Mouse (Mus musculus) kidney, embryonic 14.5 days (tissue): ENCODE measurements around the gene Bcl11a. TPM values are rescaled to one million over a fixed set of nuclear protein-coding genes. Genes with fewer than 3 reads are reported as not detected.

Source experiments
- ATAC-seq: fragments of 200-750 bp; cut with Nextera tagmentation; 2 replicates; pipeline ENCODE4 v1.8.0; 2017; ENCODE audit warnings: moderate number of reproducible peaks, mild to moderate bottlenecking, moderate TSS enrichment, moderate library complexity; ENCODE audit not compliant: low FRiP score, low TSS enrichment
- H3K27ac ChIP-seq: fragments of 300-500 bp; sonication (generic); 2 replicates; pipeline ENCODE4 v1.5.1; 2014; ENCODE audit warnings: low read depth, mild to moderate bottlenecking, low read length, moderate library complexity, mixed read lengths
- H3K27me3 ChIP-seq: fragments of 300-500 bp; sonication (generic); 2 replicates; pipeline ENCODE4 v1.6.1; 2014; ENCODE audit warnings: mild to moderate bottlenecking, low read length; ENCODE audit not compliant: control insufficient read depth, insufficient read depth
- H3K36me3 ChIP-seq: fragments of 300-500 bp; sonication (generic); 2 replicates; pipeline ENCODE4 v1.6.1; 2014; ENCODE audit warnings: low read length, mixed read lengths; ENCODE audit not compliant: control insufficient read depth, insufficient read depth
- H3K4me1 ChIP-seq: fragments of 300-500 bp; sonication (generic); 2 replicates; pipeline ENCODE4 v1.6.1; 2014; ENCODE audit warnings: low read length, mixed read lengths; ENCODE audit not compliant: control insufficient read depth, insufficient read depth
- H3K4me2 ChIP-seq: fragments of 300-500 bp; sonication (generic); replicated peaks from 2 replicates; pipeline ENCODE4 v1.6.1; 2014; ENCODE audit warnings: low read depth, mild to moderate bottlenecking, low read length
- H3K4me3 ChIP-seq: fragments of 300-500 bp; sonication (generic); 2 replicates; pipeline ENCODE4 v1.5.1; 2014; ENCODE audit warnings: mild to moderate bottlenecking, low read length
- H3K9ac ChIP-seq: fragments of 300-500 bp; sonication (generic); 2 replicates; pipeline ENCODE4 v1.6.1; 2014; ENCODE audit warnings: low read depth, mild to moderate bottlenecking, low read length, moderate library complexity
- H3K9me3 ChIP-seq: fragments of 300-500 bp; sonication (generic); 2 replicates; pipeline ENCODE4 v1.6.1; 2016; ENCODE audit warnings: low read length; ENCODE audit not compliant: control insufficient read depth
- WGBS: fragments of 180-500 bp; shearing (Covaris S2); extraction: QIAGEN DNeasy Blood & Tissue Kit; methylation state at CpG from one replicate; pipeline ENCODE4 v1.1.7; 2014; 5-methylcytosine and 5-hydroxymethylcytosine counted together
- polyA plus RNA-seq: library from polyadenylated mRNA; unstranded; fragments of >200 nt; fragmentation: Nextera tagmentation; extraction: Ambion mirVana; gene quantifications from 2 replicates; pipeline ENCODE4 v1.2.1, GENCODE M21; 2014

The Bcl11a gene
- polyA plus RNA-seq, 1 experiment from 2014 or later: 2.8 TPM

DNA sequence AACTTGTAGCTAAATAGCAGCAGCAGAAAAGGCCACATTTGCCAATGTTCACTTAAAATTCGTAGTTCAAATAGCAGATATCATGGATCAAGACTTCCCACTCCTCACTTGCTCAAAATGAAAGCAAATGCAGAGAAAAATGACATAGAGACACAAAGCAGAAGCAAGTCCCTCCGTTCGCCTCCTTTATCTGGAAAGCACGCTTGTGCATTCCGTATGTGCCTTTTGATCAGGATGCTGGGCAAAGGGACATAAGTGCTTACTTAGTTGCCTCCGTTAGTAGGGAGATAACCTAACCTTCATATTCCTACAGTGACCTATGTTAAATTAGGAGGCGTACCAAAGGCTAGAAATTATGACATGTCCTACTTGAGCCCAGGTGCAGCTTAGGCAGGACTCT lies 5.6 kb downstream of the Bcl11a start:
- H3K27ac ChIP-seq: no peak overlapping the region

DNA sequence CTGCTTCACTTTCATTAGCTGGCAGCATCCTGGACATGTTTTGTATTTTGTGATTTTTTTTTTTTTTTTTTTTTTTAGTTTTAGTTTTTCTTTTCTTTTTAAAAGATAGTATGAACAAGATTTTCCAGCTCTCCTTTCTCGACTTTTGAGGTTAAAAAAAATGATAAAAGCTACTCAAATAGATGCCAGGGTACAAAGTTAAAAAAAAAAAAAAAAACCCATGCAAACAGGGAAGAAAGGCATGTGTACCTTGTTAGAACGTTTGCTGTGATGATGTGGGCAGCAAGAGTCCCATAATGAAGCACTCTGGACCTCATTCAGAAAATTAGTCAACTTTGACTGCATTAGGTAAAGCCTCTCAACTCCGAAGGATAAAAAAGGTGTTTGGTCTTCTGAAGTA lies 6.2 kb downstream of the Bcl11a start:
- Histone ChIP-seq H3K9ac (no peak overlapping the region), H3K4me3 (no peak overlapping the region), H3K27me3 (peaks cover 29% of the 10 kb centered on the region), H3K9me3 (no peaks in the 10 kb centered on the region), H3K4me1 (0 out of 2 replicates have a peak, but pooled peaks cover 5% of the 10 kb centered on the region), H3K36me3 (no peaks in the 10 kb centered on the region), H3K27ac (no peak overlapping the region), H3K4me2 (no peak overlapping the region)
- 74% methylated on average over 3 of the region's 3 CpGs for WGBS
- ATAC-seq: no peak

More for the DNA sequence above, 5.6 kb downstream of the Bcl11a start:
- Histone ChIP-seq H3K27me3 (peaks cover 29% of the 10 kb centered on the region), H3K9me3 (no peaks in the 10 kb centered on the region), H3K9ac (no peak overlapping the region), H3K4me1 (0 out of 2 replicates have a peak, but pooled peaks cover 9% of the 10 kb centered on the region), H3K4me3 (no peak overlapping the region), H3K4me2 (no peak overlapping the region), H3K36me3 (no peaks in the 10 kb centered on the region)
- ATAC-seq: no peak
- WGBS: 80% methylated on average over 7 of the region's 7 CpGs

DNA sequence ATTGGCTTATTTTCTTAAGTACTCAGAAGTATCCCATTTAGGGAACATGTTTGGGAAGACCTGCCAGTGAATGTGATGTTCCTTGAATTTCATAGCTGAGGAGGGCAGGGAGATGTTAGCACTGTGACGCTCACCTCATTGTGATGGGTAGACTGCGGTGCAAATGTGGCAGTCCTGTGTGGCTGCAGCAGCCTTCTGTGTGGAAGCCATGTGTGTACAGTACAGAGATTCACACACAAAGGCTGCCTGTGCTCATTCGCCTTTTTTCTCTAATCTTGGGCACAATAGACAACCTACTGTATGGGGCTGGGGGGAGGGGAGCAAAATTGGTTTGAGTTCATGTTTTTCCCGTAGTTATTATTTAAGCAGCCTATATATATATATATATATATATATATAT lies 6.7 kb downstream of the Bcl11a start:
- peaks cover 27% of the 10 kb centered on the region for H3K27me3 ChIP-seq
- H3K9me3 ChIP-seq: no peaks in the 10 kb centered on the region
- no peak for ATAC-seq
- 0 out of 2 replicates have a peak, but pooled peaks cover 5% of the 10 kb centered on the region for H3K4me1 ChIP-seq
- H3K4me2 ChIP-seq: no peak overlapping the region
- no peak overlapping the region for H3K9ac ChIP-seq
- WGBS: 96% methylated on average over 4 of the region's 4 CpGs
- no peak overlapping the region for H3K4me3 ChIP-seq
- H3K36me3 ChIP-seq: no peaks in the 10 kb centered on the region
- H3K27ac ChIP-seq: no peak overlapping the region

DNA sequence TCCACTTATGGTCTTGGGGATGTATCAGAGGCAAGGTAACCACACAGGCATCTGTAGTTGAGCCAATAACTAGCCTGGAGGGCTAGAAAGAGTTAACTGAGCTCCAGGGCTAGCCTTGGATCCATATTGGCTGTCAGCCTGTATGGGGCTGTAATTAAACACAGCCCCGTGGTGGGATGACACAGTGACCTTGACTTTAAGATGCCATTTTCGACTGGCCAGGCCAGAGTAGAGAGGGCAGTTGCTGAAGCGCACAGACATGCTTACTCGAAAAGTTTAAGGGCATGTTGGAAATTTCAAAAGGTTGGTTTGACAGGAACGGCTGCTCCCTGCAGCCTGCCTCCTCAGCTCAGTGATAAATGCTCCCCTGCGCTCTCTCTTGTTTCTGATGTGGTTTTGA lies 8.1 kb downstream of the Bcl11a start:
- Histone ChIP-seq H3K4me1 (0 out of 2 replicates have a peak, but pooled peaks cover 5% of the 10 kb centered on the region), H3K27ac (no peak overlapping the region), H3K4me3 (no peak overlapping the region), H3K9ac (no peak overlapping the region), H3K4me2 (no peak overlapping the region), H3K9me3 (no peaks in the 10 kb centered on the region), H3K36me3 (no peaks in the 10 kb centered on the region), H3K27me3 (peaks cover 36% of the 10 kb centered on the region)
- ATAC-seq: no peak
- WGBS: 57% methylated on average over 6 of the region's 6 CpGs

DNA sequence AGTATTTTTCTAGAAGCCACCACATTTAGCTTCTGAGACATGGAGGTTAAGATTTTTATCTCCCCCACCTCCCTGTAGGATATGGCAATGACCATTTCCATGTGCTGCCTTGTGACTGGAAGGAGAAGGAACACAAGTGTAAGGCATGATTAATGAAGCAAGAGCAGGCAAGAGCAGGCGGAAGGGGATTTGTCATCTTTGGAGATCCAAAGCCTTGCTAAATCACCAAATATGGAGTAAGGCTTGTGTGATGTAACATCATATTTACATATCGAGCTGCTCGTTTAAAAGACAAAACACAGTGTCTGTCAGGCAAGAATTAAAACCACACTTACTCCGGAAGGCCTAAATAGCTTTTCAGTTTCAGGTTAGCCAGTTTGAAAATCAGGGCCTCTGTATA lies 9.2 kb downstream of the Bcl11a start:
- no peaks in the 10 kb centered on the region for H3K36me3 ChIP-seq
- WGBS: 61% methylated on average over 4 of the region's 4 CpGs
- no peak overlapping the region for H3K4me3 ChIP-seq
- no peaks in the 10 kb centered on the region for H3K9me3 ChIP-seq
- no peak overlapping the region for H3K27ac ChIP-seq
- H3K4me2 ChIP-seq: no peak overlapping the region
- peaks cover 44% of the 10 kb centered on the region for H3K27me3 ChIP-seq
- no peak overlapping the region for H3K9ac ChIP-seq
- no peaks in the 10 kb centered on the region for H3K4me1 ChIP-seq
- ATAC-seq: no peak

DNA sequence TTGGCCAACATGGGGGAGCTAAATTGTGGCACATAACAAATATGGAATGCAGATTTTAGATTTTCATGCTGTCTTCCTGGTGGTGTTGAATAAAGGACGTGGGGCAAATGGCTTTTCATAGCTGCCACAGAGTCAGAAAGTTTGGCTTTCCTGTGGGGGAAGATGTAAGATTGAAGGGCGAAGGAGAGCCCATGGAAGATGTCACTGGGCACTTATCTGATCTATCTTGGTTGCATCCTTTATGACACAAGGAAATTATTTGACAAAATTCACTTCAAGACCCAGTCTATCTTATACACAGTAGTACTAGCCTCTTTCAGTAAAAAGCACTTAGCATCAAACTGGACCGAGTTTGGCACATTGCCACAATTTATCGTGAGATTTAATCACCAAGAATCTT lies 12.6 kb downstream of the Bcl11a start:
- 0 out of 2 replicates have a peak, but pooled peaks cover 3% of the 10 kb centered on the region for H3K4me1 ChIP-seq
- H3K27ac ChIP-seq: no peak overlapping the region
- no peak for ATAC-seq
- WGBS: 85% methylated on average over 4 of the region's 4 CpGs
- no peak overlapping the region for H3K4me2 ChIP-seq
- no peaks in the 10 kb centered on the region for H3K36me3 ChIP-seq
- no peak overlapping the region for H3K4me3 ChIP-seq
- H3K9me3 ChIP-seq: no peaks in the 10 kb centered on the region
- peaks cover 62% of the 10 kb centered on the region for H3K27me3 ChIP-seq
- no peak overlapping the region for H3K9ac ChIP-seq

DNA sequence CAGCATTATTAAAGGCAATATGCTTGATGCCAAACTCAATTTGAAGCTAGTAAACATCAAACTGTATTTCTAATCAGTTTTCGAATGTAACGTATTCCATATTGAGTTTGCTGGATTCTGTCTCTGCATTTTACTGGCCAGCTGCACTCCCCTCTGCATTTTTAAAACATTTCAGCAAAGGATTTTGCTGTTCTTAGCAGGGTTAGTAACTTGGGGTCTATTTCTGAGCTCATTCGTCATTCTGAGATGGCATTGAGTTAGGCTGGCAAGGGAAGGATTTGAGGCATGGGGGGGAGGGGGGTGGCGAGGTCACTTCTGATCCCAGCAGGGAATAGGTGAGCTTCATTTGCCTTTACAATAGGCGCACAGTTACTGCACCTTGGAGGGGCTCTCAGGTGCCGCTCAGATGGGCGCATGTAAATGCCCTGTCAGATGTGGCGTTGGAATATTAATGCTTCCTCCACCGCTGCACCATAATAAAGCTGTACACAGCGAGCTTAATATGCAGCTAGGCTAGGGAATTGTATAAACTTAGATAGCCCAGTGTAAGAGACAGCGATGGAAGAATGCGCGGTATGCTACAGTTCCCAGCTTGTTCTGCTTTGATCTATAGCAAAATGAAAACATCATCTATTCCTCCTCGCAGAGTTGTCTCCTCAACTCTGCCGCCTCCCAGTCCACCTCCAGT lies 13.7 kb downstream of the Bcl11a start:
- H3K4me1 ChIP-seq: 0 out of 2 replicates have a peak, but pooled peaks cover 3% of the 10 kb centered on the region
- H3K4me3 ChIP-seq: no peak overlapping the region
- no peak overlapping the region for H3K27ac ChIP-seq
- 22% methylated on average over 15 of the region's 15 CpGs for WGBS
- H3K9me3 ChIP-seq: no peaks in the 10 kb centered on the region
- H3K4me2 ChIP-seq: no peak overlapping the region
- no peaks in the 10 kb centered on the region for H3K36me3 ChIP-seq
- peaks cover 66% of the 10 kb centered on the region for H3K27me3 ChIP-seq
- H3K9ac ChIP-seq: no peak overlapping the region
- ATAC-seq: no peak

DNA sequence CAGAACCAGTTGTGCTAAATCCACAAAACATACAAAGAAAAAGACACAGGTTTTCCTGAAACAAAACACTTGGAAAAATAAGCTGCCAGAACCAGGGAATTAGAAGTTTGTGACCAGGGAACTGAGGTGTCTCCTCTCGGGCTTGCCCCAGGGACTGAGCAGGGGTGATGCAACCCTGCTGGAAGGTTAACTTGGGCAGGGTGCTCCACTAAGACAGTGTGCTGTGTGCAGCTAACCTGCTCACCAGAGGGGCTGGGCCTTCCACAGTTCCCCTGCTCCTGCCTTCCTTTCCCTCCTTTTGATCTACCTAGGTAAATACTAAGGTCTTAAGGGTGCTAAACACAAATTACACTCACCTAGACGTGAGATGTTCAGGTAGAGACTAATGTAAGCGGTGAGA lies 14.8 kb downstream of the Bcl11a start:
- H3K36me3 ChIP-seq: no peaks in the 10 kb centered on the region
- ATAC-seq: no peak

DNA sequence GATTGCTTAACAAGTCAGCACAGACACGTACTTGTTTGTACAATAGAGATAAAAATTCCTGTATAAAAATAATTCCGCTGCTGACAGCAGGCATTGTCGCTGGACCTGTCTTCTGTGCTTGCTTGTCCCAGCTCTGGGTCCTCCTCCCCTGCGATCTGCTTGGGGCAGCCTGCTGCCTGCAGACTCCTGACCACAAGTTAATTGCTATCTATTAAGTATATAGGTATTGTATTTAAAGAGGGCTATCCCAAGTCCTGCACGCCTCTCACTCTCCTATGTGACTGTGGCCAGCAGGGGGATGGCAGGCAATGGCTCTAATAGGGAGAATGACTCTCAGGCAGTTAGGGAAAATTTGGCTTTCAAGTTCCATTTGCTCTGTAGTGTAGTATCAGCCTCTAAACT lies 16.2 kb downstream of the Bcl11a start:
- 0 out of 2 replicates have a peak, but pooled peaks cover 3% of the 10 kb centered on the region for H3K4me1 ChIP-seq
- H3K4me2 ChIP-seq: no peak overlapping the region
- ATAC-seq: no peak; the same call in 1 of the 2 replicates
- H3K4me3 ChIP-seq: no peak overlapping the region
- no peaks in the 10 kb centered on the region for H3K36me3 ChIP-seq
- 57% methylated on average over 5 of the region's 5 CpGs for WGBS
- H3K27me3 ChIP-seq: peaks cover 56% of the 10 kb centered on the region
- H3K9me3 ChIP-seq: no peaks in the 10 kb centered on the region
- no peak overlapping the region for H3K27ac ChIP-seq
- H3K9ac ChIP-seq: no peak overlapping the region

More for the DNA sequence above, 14.8 kb downstream of the Bcl11a start:
- H3K4me1 ChIP-seq: 0 out of 2 replicates have a peak, but pooled peaks cover 3% of the 10 kb centered on the region
- H3K27me3 ChIP-seq: peaks cover 68% of the 10 kb centered on the region
- WGBS: 51% methylated on average over 3 of the region's 3 CpGs
- H3K4me2 ChIP-seq: no peak overlapping the region
- H3K9me3 ChIP-seq: no peaks in the 10 kb centered on the region
- H3K4me3 ChIP-seq: no peak overlapping the region
- no peak overlapping the region for H3K9ac ChIP-seq
- no peak overlapping the region for H3K27ac ChIP-seq
